Mouse (Mus musculus) lung, postnatal 0 days (tissue): ENCODE data around the gene Ccdc24. TPM values are rescaled to one million over a fixed set of nuclear protein-coding genes. Genes with fewer than 3 reads are reported as not detected.
A peak's percentile ranks its signal among the peaks of the same experiment; 100 is the strongest.

ENCODE experiments used
- ATAC-seq: fragments of 200-750 bp; cut with Nextera tagmentation; 2 replicates; pipeline ENCODE4 v1.8.0; 2017; ENCODE audit warnings: moderate library complexity
- DNase-seq: peaks from one replicate; pipeline ENCODE4 v3.0.0-alpha.2; 2016; ENCODE audit warnings: low spot score
- H3K27ac ChIP-seq: fragments of 300-500 bp; sonication (generic); 2 replicates; pipeline ENCODE4 v1.5.1; 2014; ENCODE audit warnings: antibody characterized with exemption, mild to moderate bottlenecking, low read length, mixed read lengths
- H3K27me3 ChIP-seq: fragments of 300-500 bp; sonication (generic); replicated peaks from 2 replicates; pipeline ENCODE4 v1.6.1; 2014; ENCODE audit warnings: low read length, mixed read lengths; ENCODE audit not compliant: insufficient read depth
- H3K36me3 ChIP-seq: fragments of 300-500 bp; sonication (generic); 2 replicates; pipeline ENCODE4 v1.6.1; 2014; ENCODE audit warnings: low read length, mixed read lengths; ENCODE audit not compliant: insufficient read depth
- H3K4me1 ChIP-seq: fragments of 300-500 bp; sonication (generic); 2 replicates; pipeline ENCODE4 v1.6.1; 2014; ENCODE audit warnings: antibody characterized with exemption, low read depth, low read length, mixed read lengths; ENCODE audit not compliant: insufficient read depth
- H3K4me2 ChIP-seq: fragments of 300-500 bp; sonication (generic); replicated peaks from 2 replicates; pipeline ENCODE4 v1.6.1; 2014; ENCODE audit warnings: low read depth, mild to moderate bottlenecking, low read length, moderate library complexity, mixed read lengths
- H3K4me3 ChIP-seq: fragments of 300-500 bp; sonication (generic); 2 replicates; pipeline ENCODE4 v1.5.1; 2014; ENCODE audit warnings: low read depth, low read length
- H3K9ac ChIP-seq: fragments of 300-500 bp; sonication (generic); replicated peaks from 2 replicates; pipeline ENCODE4 v1.6.1; 2014; ENCODE audit warnings: low read depth, mild to moderate bottlenecking
- H3K9me3 ChIP-seq: fragments of 300-500 bp; sonication (generic); 2 replicates; pipeline ENCODE4 v1.6.1; 2016; ENCODE audit warnings: low read length, mixed read lengths
- CTCF ChIP-seq: IDR thresholded peaks from 2 replicates; pipeline ENCODE4 v1.5.1; 2016; ENCODE audit warnings: antibody characterized with exemption, mild to moderate bottlenecking
- EP300 ChIP-seq: IDR thresholded peaks from 2 replicates; pipeline ENCODE4 v1.6.1; 2016; ENCODE audit warnings: antibody characterized with exemption, mild to moderate bottlenecking, control low read depth
- WGBS: fragments of 180-500 bp; shearing (Covaris S2); extraction: QIAGEN DNeasy Blood & Tissue Kit; methylation state at CpG from one replicate; pipeline ENCODE4 v1.1.7; 2014; 5-methylcytosine and 5-hydroxymethylcytosine counted together
- polyA plus RNA-seq: library from polyadenylated mRNA; unstranded; fragments of >200 nt; fragmentation: Nextera tagmentation; extraction: Ambion mirVana; gene quantifications from 2 replicates; pipeline ENCODE4 v1.2.1, GENCODE M21; 2015

The Ccdc24 gene
- polyA plus RNA-seq: 4.5 TPM in 2 replicates

DNA sequence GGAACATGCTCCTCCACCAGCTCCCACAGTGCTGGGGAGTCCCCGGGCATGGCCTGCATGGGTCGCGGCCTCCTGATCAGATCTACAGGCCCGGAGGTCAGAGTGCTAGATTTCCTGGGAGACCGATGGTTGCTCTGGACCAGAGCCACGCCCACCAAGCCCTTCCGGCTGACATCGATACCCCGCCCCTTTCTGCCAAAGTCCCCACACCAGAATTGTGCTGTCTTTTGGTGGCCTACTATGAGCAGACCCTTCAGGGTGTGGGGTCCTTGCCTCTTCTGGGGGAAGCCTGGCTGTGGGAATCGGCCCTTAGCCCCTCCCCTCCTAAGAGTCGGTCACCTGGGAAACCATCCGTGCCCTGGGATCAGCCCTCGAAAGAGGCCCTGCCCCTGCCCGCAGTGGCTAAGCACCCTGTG, at the start of gene Ccdc24:
TSS of gene Ccdc24 (minus strand) at position 87 of the 416 bp plus-strand sequence.
- H3K4me3 ChIP-seq: no peak within 1 kb of the TSS
- no peaks in the 10 kb centered on the region for H3K9me3 ChIP-seq
- peak within 1 kb of the TSS; percentile 30 for H3K4me2 ChIP-seq
- no peak within 1 kb of the TSS for H3K27ac ChIP-seq
- no peaks in the 10 kb centered on the region for H3K36me3 ChIP-seq
- TF ChIP-seq EP300 (no peak), CTCF (no peak)
- ATAC-seq (peak; percentile 40), DNase-seq (peak; percentile 48)
- no peak within 1 kb of the TSS for H3K9ac ChIP-seq
- 10% methylated on average over 14 of the region's 14 CpGs for WGBS
- H3K4me1 ChIP-seq: no peaks in the 10 kb centered on the region
- H3K27me3 ChIP-seq: no peaks in the 10 kb centered on the region

GRCm38 (mm10) chr4:117921358-117921757, 49.0 kb upstream of the Ccdc24 start:
- H3K27me3 ChIP-seq: peaks cover 12% of the 10 kb centered on the region; the same call in 1 of the 2 replicates
- H3K9me3 ChIP-seq: no peaks in the 10 kb centered on the region
- 83% methylated on average over 2 of the region's 2 CpGs for WGBS
- ATAC-seq (no peak), DNase-seq (no peak)
- H3K4me2 ChIP-seq: no peak overlapping the region
- no peaks in the 10 kb centered on the region for H3K4me1 ChIP-seq
- TF ChIP-seq CTCF: no peak
- TF ChIP-seq EP300: no peak
- H3K4me3 ChIP-seq: no peak overlapping the region
- no peak overlapping the region for H3K9ac ChIP-seq
- H3K36me3 ChIP-seq: no peaks in the 10 kb centered on the region
- no peak overlapping the region for H3K27ac ChIP-seq

- H3K4me1 ChIP-seq: peaks cover 11% of the 10 kb centered on the region; the same call in 1 of the 2 replicates
- no peak overlapping the region for H3K27ac ChIP-seq
- H3K4me3 ChIP-seq: no peak overlapping the region
- H3K36me3 ChIP-seq: no peaks in the 10 kb centered on the region
- H3K9me3 ChIP-seq: no peaks in the 10 kb centered on the region
- H3K27me3 ChIP-seq: no peaks in the 10 kb centered on the region
- WGBS: 77% methylated on average over 5 of the region's 5 CpGs
- no peak for TF ChIP-seq EP300
- DNase-seq: no peak
- no peak for ATAC-seq
- no peak overlapping the region for H3K4me2 ChIP-seq
- H3K9ac ChIP-seq: no peak overlapping the region
Measured at GRCm38 (mm10) chr4:117918762-117919161, 46.4 kb upstream of the Ccdc24 start.

DNA sequence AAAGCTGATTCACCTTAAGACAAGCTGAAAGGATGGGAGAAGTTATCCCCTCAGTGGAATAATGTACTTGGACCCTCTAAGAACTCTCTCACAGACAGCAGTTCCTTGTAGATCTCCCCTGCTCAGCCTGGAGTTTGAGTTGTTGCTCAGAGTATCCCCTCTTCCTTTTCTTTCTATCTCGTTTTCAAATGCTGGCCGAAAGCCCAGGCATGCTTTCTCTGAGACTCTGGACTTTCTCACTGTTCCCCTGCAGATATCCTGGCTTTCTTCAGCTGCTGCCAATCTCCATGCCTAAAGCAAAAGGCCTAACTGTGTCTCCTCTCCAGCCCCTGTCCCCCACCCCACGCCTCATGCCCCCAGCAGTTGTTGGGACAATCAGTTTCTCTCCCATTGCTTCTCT, 45.9 kb upstream of the Ccdc24 start:
- ATAC-seq (no peak), DNase-seq (no peak)
- Histone ChIP-seq H3K9me3 (no peaks in the 10 kb centered on the region), H3K27me3 (no peaks in the 10 kb centered on the region), H3K4me2 (no peak overlapping the region), H3K9ac (no peak overlapping the region), H3K4me1 (peaks cover 16% of the 10 kb centered on the region; the same call in 1 of the 2 replicates), H3K36me3 (no peaks in the 10 kb centered on the region), H3K27ac (no peak overlapping the region), H3K4me3 (no peak overlapping the region)
- 46% methylated on average over 3 of the region's 3 CpGs for WGBS
- TF ChIP-seq CTCF (no peak), EP300 (no peak)

DNA sequence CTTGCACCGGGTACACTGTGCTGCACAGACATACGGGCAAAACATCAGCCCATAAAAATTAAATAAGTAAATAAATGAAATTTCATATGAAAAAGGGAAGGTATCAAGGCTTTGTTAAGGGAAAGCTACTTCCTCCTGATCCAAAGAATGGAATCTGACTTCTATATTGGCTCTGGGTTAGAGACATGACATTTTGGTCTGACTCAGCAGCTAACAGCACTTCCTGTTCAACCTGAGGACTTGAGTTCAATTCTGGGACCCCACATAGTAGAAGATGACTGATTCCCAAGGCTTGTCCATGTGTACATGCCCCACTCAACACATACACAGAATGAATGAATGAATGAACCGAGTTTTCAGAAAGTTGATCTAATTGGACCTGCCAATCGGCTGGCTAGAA, 45.5 kb upstream of the Ccdc24 start:
- no peak for TF ChIP-seq EP300
- ATAC-seq: no peak
- H3K9ac ChIP-seq: no peak overlapping the region
- 87% methylated on average over 4 of the region's 4 CpGs for WGBS
- peaks cover 20% of the 10 kb centered on the region; the same call in 1 of the 2 replicates for H3K4me1 ChIP-seq
- no peak overlapping the region for H3K4me2 ChIP-seq
- no peaks in the 10 kb centered on the region for H3K36me3 ChIP-seq
- H3K4me3 ChIP-seq: no peak overlapping the region
- H3K9me3 ChIP-seq: no peaks in the 10 kb centered on the region
- H3K27me3 ChIP-seq: no peaks in the 10 kb centered on the region
- H3K27ac ChIP-seq: no peak overlapping the region
- no peak for DNase-seq

- DNase-seq (no peak), ATAC-seq (no peak)
- no peak overlapping the region for H3K4me3 ChIP-seq
- no peaks in the 10 kb centered on the region for H3K27me3 ChIP-seq
- H3K9ac ChIP-seq: no peak overlapping the region
- no peaks in the 10 kb centered on the region for H3K9me3 ChIP-seq
- no peaks in the 10 kb centered on the region for H3K36me3 ChIP-seq
- peaks cover 21% of the 10 kb centered on the region; the same call in 1 of the 2 replicates for H3K4me1 ChIP-seq
- no peak overlapping the region for H3K4me2 ChIP-seq
- 92% methylated on average over 4 of the region's 4 CpGs for WGBS
- TF ChIP-seq CTCF (no peak), EP300 (no peak)
- H3K27ac ChIP-seq: no peak overlapping the region
Measured at GRCm38 (mm10) chr4:117917402-117917801, 45.0 kb upstream of the Ccdc24 start.

GRCm38 (mm10) chr4:117916386-117916785, 44.0 kb upstream of the Ccdc24 start:
- Histone ChIP-seq H3K4me3 (no peak overlapping the region), H3K9me3 (no peaks in the 10 kb centered on the region), H3K27me3 (no peaks in the 10 kb centered on the region), H3K4me1 (peaks cover 21% of the 10 kb centered on the region; the same call in 1 of the 2 replicates), H3K27ac (no peak overlapping the region), H3K4me2 (0 out of 2 replicates have a peak overlapping the region, but pooled peaks have one; percentile 97), H3K9ac (no peak overlapping the region), H3K36me3 (no peaks in the 10 kb centered on the region)
- 50% methylated on average over 5 of the region's 5 CpGs for WGBS
- no peak for ATAC-seq
- no peak for TF ChIP-seq EP300
- TF ChIP-seq CTCF: no peak
- no peak for DNase-seq
